Mouse (Mus musculus): ENCODE measurements around the gene Fam47e.
A peak's percentile ranks its signal among the peaks of the same experiment; 100 is the strongest.
"Not testable (repeated sequence)": the region's sequence is repeated elsewhere in the genome, so short reads cannot be mapped to it uniquely, and the experiment has no call there.

The Fam47e gene

DNA sequence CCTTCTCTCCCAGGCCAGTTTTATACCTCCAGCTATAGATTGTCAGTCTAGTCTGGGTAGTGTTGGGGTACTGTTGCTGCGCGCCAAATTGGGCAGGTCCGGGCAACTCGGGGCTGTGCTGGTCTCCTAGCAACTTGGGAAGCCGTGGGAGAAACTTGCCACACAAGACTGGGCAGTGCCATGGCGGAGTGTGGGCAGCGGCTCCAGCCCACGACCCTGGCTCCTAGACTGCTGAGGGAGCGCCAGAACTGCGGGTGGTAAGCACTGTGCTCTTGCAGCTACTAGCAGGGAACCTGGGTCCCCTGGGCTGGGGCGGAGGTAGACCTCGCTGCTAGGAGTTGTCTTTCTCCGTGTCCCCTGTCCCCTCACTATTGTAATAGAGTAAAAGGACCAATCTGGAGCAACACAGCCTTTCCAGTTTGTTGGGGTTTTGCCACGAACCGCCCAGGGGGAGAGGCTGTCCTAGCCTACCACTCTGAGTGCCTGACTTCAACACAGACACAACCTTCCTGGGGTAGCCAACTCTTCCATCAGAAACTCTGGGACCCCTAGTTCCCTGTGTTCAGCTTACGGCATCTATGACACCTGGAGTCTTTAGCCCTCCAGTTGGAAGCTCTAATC lies at the start of gene Fam47e:
Gene Fam47e (plus strand): TSS at position 179 of the 621 bp plus-strand sequence.
- DNase-seq (ENCODE audit: low read depth, low spot score) = no peak

DNA sequence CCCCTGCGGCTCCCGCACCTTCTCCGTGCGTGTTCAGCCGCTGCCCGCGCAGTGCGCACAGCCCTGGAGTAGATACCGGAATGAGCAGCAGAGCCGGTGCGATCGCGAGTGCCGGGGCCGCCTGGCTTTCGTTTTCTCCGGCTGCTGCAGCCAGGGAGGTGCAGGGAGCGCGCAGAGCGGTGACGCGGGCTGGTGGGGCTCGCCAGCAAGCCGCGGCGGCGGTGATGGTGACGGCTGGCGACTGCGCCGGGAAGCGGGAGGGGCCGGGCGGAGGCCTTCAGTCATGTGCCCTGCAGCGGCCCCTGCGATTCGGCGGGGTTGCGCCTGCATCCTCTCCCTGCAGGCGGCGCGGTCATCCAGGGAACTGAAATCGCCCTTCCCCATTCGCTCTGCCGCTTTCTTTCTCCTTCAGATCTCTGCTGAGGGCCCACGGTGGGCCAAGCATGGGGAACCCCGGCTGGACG lies 49.4 kb upstream of the Fam47e start:
- peak; percentile 95 for DNase-seq (ENCODE audit: low read depth, low spot score)

DNA sequence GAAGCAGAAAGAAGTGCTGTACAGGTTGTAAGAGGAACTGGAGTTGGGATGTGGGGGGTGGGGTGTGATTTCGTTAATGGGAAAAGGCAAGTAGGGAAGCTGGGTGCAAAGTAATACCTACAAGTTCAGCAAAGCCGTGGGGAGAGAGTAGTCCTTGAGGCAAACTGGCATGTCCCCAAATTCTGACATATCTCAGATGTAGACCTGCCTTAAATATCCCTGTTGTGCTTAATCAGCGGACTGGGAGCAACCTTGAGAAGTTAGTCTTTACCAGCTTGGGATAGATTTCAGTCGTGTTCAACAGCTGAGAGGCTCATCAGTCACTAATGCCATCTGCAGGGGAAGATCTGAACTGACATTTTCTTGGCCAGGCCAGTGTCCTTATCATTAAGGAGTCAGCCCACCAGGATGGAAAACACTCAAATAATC lies 48.6 kb upstream of the Fam47e start:
- DNase-seq (ENCODE audit: low read depth, low spot score) = peak; percentile 93

DNA sequence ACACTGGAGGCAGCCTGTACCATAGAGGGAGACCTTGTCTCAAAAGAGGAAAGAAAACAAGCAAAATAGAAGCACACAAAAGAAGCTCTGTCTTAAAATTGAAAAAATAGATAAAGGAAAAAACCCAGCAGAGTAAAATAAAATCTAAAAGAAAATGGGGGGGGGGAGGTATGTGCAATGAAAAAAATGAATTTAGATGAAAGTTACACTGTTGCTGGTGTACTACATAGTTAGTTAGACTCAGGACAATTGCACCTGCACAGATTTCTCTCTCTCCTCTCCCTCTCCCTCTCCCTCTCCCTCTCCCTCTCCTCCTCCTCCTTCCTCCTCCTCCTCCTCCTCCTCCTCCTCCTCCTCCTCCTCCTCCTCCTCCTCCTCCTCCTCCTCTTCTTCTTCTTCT lies 48.1 kb upstream of the Fam47e start, which contains the start of gene Scarb2:
Gene Scarb2 (minus strand): TSS at position 101 of the 400 bp plus-strand sequence.
- DNase-seq (ENCODE audit: low read depth, low spot score) = no peak

DNA sequence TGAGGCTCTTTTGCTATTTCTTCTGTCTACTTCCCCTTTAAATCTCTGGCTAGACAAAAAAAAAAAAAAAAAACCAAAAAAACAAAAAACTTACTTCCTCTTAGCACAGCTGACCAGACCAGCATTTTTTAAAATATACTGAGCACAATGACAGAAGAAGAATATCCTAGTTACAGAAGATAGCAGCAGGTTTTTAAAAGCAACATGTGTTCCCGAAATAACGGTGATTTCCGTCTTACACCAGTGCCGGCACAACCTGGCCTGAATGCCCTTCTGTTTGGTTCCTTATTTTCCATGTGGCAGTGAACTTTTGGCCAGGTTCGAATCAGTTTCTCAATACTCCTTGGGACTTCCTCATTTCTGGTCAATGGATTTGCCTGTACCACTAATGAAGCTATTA lies 46.0 kb upstream of the Fam47e start:
- DNase-seq (ENCODE audit: low read depth, low spot score) = no peak

DNA sequence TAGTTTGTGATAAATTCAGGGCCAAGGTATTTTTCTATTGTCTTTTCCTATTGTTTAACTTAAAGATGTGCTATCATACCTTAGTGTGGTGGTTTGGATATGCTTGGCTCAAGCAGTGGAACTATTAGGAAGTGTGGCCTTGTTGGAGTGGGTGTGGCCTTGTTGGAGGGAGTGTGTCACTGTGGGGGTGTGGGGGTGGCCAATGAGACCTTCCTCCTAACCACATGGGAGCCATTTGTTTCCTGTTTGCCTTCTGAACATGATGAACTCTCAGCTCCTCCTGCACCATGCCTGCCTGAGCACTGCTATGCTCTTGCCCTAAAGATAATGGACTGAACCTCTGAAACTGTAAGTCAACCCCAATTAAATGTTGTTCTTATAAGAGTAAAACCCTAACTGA lies 43.6 kb upstream of the Fam47e start:
- no peak for DNase-seq (ENCODE audit: low read depth, low spot score)

DNA sequence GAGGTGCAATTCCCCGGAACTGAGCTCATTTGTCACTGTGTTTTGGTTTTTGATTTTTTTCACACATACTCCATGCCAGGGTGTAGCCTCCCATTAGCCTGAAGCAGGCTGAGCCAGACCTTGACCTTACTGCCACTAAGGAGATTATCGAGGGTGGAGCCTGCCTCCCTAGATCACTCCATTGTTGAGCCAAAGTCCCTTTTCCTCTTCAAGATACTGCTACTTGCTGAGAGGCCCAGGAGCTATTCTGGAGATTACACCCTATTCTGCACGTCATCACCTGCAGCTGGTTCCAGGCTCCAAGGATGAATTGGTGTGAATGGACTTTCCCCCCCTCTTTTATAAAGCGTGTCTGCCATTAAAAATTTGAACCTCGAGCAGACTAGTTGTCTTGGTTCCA lies 42.8 kb upstream of the Fam47e start:
- no peak for DNase-seq (ENCODE audit: low read depth, low spot score)

DNA sequence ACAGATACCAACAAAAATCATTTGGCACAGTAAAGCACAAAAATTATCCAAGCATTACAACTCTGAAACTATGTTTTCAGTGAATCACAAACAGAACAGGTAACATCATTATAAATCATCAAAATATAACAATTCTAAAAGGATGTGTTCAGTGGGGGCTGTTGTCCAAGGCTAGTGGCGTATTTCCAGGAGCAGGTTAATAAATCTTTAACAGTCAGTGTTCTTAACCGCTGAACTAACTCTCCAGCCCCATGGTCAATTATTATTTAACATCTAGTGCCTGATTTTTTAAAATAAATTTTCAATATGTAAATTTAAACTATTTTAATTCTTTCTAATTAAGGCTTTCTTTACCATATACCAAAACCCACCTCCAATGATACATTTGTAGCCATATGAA lies 33.7 kb upstream of the Fam47e start:
- not testable (repeated sequence) for DNase-seq (ENCODE audit: low read depth, low spot score)

DNA sequence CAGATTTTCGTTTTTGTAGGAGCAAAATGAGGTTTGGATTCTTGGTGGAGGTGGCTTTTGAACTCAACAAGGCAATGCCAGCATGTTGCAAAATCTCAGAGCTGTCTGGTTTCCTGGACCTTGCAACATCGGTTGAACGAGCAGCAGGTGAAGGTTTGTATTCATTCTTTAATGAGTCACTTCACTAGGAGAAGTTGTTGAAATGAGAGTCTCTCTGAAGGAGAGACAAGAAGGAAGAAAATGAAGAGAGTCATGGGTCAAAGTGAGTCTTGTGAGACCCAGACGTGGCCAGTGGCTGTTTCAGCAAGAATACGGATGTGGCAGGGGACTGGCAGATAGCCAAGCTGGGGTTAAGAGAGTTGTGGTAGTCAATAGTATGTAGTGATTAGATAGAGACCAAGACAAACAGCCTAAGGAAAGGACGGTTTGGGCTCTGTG lies 30.0 kb upstream of the Fam47e start:
- DNase-seq (ENCODE audit: low read depth, low spot score) = no peak

DNA sequence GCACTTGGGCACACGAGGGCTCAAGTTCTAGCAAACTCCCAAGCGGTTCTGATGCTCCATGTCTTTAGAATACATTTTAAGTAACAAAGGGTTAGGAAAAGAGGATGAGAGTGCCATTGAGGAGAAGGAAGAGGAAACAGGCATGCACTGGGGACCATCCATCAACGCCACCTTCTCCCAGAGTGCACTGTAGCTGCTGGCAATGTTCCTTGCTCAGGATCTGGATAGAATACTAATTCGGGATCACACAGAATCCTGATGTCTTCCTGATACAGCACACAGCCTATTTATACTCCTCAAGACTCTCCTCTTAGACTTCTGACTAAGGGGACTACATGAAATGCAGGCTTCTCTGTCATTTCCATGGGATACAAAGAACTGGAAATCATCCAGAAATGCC lies 15.2 kb upstream of the Fam47e start:
- DNase-seq (ENCODE audit: low read depth, low spot score) = no peak

DNA sequence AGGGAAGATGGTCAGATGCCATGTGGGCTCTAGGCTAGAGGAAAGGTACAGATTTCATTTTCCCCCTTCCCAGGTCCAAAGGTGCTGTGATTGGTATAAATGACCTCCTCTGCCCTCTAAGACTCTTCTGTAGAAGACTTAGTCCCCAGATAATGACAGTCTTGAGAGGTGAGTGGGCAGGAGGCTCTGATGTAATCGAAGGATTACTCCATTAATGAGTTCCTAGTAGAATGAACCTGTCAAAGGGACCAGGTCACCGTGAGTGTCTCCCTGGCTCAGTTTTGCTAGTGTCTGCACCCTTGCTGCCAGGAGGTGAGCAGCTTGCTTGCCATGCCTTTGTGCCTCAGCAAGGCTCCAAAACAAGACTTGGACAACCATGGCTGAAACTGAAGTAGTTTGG lies 2.3 kb upstream of the Fam47e start:
- no peak for DNase-seq (ENCODE audit: low read depth, low spot score)

DNA sequence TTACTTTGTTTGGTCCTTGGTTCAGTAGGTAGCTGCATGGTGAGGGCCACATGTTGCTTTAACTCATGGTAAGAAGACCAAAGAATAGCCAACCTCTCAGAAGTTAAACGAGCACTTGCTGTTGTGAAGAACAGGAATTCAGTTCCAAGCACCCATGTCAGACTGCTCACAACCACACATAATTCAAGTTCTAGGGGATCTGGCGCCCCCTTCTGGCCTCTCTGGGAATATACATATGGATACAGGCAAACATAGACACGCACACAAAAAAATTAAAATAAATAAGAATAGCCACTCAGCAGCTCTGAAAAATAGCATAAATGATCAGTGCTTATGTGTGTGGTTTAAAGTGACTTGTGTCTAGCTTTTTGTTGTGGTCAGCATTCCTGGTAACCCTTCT lies 930 bp upstream of the Fam47e start:
- DNase-seq (ENCODE audit: low read depth, low spot score) = no peak

DNA sequence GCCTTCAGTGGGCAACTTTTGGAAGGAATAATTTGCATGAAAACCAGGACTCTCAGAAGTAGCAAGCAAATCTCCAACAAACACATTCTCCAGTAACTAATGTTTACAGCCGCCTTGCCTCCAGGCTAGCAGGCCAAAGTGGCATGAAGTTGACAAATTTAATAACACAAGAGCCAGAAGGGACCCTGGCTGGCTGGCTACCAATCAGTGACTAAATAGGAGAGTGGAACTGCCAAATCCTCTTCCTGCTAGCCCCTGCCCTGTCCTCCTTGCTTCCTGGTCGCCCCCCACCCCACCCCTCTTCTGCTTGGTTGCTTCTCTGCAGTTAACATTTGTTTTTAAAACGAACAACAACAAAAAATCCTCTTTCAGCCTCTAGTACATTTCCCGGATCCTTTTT lies 426 bp upstream of the Fam47e start:
- no peak for DNase-seq (ENCODE audit: low read depth, low spot score)

DNA sequence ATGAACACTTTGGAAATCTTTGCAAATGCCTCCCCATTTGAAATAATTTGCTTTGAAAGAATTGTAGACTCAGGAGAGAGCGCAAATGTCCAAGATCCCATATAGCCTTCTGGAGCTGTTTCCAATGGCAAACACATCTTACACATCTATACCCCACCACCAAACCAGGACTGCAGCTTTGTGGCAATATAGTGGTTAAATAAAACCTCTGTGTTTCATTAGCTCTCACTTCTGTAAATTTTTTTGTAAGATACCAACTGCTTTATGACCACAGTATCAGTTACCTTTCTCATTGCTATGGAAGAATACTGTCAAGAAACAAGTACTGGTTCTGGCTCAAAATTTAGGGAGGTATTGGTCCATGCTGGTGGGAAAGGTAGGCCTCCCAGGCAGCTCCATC lies 1.0 kb downstream of the Fam47e start:
- no peak for DNase-seq (ENCODE audit: low read depth, low spot score)

DNA sequence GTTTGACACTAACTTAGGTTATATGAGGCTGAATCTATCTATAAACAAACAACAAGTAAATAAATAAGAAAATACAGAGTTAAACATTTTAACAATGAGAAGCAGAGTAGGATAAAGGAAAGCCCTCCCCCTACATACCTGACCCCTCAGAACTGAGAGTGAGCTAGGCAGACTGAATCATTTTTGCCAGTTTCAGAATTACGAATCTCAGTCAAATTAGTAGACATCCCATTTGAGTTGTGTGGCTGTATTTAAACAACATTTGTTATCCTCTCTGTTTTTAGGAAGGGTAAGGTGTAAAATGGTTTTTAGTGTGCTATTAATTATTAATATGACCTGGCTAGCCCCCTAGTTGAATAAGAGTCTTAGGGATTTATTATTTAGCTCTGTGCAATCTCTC lies 2.6 kb downstream of the Fam47e start:
- no peak for DNase-seq (ENCODE audit: low read depth, low spot score)

DNA sequence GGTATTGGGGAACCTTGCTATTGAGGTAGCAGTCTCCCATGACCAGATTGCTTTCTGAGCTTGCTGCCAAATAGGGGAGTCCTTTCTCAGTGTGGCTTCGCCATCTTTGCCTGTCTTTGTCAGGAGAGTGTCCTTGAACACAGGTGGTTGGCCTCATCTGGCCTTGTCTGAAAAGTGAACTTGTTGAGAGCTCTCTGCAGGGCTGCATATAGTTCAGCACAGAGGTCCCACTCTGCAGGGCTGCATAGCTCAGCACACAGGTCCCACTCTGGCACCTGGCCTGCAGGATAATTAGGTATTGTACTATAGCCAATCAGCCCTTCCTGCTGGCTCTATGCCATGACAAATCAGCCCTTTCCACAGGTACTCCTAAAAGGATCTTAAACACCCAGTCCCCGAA lies 5.3 kb downstream of the Fam47e start:
- no peak for DNase-seq (ENCODE audit: low read depth, low spot score)

DNA sequence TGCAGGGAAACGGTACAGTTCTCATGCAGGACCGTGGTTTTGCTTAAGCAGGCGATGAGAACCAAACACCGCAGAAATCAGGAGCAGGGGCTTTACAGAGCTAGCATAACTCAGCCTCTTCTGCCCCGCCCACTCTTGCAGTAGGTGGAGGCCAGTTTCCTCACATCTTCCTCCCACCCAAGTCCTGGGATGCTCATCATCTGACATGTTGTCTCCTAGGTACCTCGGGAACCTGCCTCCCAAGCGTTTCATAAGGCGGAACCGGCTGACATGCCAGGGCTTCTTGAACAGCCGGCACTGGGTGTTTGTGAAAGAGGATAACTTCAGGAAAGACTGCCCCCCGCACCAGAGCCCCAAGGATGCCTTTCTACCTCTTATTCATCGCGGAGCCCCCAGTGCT lies 7.1 kb downstream of the Fam47e start:
- DNase-seq (ENCODE audit: low read depth, low spot score) = no peak

DNA sequence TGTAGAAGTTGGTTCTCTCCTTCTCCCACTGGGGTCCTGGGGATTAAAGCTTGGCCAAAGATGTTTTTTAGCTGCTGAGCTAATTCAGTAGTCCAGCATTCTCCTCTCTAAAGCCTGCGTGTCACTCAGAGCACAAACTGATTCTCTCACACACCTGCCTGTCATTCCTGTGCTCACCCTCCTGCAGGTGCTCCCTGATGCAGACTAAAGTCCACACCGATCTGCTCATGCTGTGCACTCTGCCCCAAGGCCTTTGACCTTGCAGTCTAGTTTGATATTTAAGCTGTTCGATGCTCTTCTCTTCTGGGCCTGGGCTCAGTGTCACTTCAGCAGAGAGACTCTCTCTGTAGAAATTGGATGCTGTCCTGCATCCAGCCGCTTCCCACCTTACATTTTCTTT lies 16.4 kb downstream of the Fam47e start:
- DNase-seq (ENCODE audit: low read depth, low spot score) = no peak

DNA sequence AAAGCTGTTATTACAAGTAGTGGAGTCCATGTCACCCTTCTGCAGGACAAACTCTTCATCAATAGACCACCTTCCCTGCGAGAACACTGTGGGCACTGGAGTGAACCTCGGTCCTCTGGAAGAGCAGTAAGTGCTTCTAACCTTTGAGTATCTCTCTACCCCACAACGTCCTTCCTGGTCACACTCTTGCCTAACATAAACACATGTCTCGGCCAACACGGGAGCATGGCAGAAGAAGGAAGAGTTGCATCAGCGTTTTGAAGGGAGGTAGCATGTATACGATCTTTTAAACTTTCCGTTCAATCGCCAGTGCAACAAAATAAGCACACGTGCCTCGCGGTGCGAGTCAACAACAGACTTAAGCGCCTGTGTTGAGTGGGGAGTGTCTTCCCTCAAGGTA lies 24.7 kb downstream of the Fam47e start:
- no peak for DNase-seq (ENCODE audit: low read depth, low spot score)

DNA sequence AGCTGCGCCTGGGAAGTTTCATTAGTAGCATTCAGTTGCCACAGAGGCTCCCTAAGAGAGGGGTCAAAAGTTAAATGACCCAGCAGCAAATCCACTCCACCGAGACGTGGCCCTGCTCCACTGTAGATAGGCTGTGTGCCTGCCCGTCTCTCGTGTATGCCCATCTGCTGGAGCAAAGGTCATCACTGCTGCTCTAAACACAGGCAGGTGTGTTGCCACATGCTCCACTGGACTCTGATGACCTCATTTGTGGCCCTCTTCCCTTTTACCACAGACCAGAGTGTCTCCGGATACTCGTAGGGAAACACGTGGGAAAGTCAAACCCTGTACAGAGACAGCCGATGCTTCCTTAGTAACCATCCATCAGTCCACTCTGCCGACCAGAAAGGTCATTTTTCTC lies 31.1 kb downstream of the Fam47e start:
- DNase-seq (ENCODE audit: low read depth, low spot score) = no peak

DNA sequence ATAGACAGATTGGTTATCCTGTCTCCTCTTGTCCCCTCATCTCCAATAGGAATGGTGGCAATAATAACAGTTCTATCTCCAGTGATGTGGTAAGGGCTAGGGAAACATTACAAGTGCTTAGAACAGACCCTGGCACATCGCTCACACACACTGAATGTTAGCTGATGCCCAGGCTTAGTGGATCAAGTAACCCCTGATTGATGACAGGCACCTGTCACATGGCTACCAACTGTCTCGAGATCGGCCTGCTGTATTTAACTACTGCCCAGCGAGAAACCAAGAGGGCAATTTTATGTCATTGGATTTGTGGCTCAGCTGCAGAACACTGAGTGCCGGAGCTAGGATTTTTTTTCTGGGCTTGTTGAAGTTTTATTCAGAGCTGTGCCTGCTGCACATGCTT lies 40.2 kb downstream of the Fam47e start:
- peak; percentile 82 for DNase-seq (ENCODE audit: low read depth, low spot score)

DNA sequence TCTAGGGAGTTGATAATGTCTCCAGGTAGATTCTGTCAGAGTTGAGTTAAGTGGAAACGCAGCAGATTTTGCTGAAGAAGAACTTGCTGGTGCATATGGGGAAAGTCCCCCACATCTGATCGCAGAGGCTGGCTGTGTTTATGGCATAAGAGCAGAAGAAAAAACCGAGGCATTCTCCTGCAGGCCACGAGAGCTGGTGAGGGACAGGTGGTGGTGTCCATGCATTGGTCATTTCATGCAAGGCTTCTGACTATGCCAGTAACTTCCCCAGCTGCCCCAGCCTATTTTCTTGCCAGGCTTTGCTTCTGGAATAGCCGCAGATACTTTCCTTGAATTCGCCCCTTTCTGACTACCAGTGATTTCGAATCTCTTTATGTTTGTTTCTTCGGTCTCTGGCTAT lies 42.0 kb downstream of the Fam47e start:
- no peak for DNase-seq (ENCODE audit: low read depth, low spot score)

DNA sequence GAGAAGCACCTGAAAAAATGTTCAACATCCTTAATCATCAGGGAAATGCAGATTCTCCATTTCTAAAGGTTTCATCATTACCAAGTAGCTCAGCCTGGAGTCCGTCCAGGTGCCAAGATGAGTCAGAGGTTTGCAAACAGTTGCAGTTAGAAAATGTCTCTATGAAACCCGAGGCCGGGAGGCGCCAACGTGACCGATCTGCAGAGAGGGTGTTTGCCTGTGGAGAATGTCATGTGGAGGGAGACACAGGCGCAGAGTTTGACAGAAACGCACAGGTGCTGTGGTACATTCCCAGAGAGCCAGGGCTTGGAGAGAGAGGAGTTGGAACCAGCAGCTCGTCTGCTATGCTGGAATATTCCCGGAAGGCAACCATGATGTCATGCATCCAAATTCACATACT lies 44.2 kb downstream of the Fam47e start:
- peak; percentile 82 for DNase-seq (ENCODE audit: low read depth, low spot score)
